Mouse (Mus musculus) CH12.LX (cell line): ENCODE data around the gene Cfap20. TPM values are rescaled to one million over a fixed set of nuclear protein-coding genes. Genes with fewer than 3 reads are reported as not detected.

ENCODE experiments used
- DNase-seq: peaks from one replicate; pipeline ENCODE4 v3.0.0-alpha.2; 2013; ENCODE audit errors: extremely low read depth
- H3K27ac ChIP-seq: 2 replicates; pipeline ENCODE4 v1.5.1; 2012; ENCODE audit warnings: low read depth, mild to moderate bottlenecking, control low read depth, moderate library complexity; ENCODE audit not compliant: insufficient read depth
- H3K27me3 ChIP-seq: replicated peaks from 2 replicates; pipeline ENCODE3; 2012; ENCODE audit warnings: inconsistent platforms
- H3K36me3 ChIP-seq, 2 experiments: replicated peaks in 1 of 2; 2 replicates each; pipeline versions ENCODE3 to v1.6.1; 2012; ENCODE audit warnings: inconsistent platforms in 1 of 2, low read length in 1 of 2, mild to moderate bottlenecking in 1 of 2, mixed read lengths in 1 of 2, moderate library complexity in 1 of 2; ENCODE audit not compliant: control insufficient read depth in 1 of 2, insufficient read depth in 1 of 2
- H3K4me1 ChIP-seq, 2 experiments: 2 replicates each; pipeline ENCODE4 v1.6.1; 2012; ENCODE audit warnings: inconsistent platforms in 1 of 2, moderate library complexity in 1 of 2; ENCODE audit not compliant: insufficient read depth in 2 of 2, control insufficient read depth in 1 of 2
- H3K4me2 ChIP-seq: 2 replicates; pipeline ENCODE4 v1.6.1; 2012; ENCODE audit warnings: low read depth, mild to moderate bottlenecking, control low read depth; ENCODE audit not compliant: poor library complexity, insufficient read depth, severe bottlenecking
- H3K4me3 ChIP-seq, 3 experiments: fragments of 150-350 bp in 1 of 3; sonication (generic) in 1 of 3; replicated peaks in 1 of 3; 2 replicates each; pipeline versions ENCODE3 to v1.5.1; 2011 to 2012; ENCODE audit warnings: low read depth in 2 of 3, low read length in 2 of 3, mild to moderate bottlenecking in 2 of 3, moderate library complexity in 2 of 3, control low read depth in 1 of 3, improper control_type of control experiment in 1 of 3, inconsistent platforms in 1 of 3, mixed read lengths in 1 of 3; ENCODE audit not compliant: poor library complexity in 1 of 3
- H3K79me2 ChIP-seq: replicated peaks from 2 replicates; pipeline ENCODE4 v1.6.1; 2012; ENCODE audit warnings: mild to moderate bottlenecking, moderate library complexity; ENCODE audit not compliant: control insufficient read depth, poor library complexity, insufficient read depth, severe bottlenecking; ENCODE audit errors: extremely low read depth
- H3K9ac ChIP-seq: 2 replicates; pipeline ENCODE4 v1.6.1; 2012; ENCODE audit warnings: low read depth, mild to moderate bottlenecking, control low read depth, moderate library complexity; ENCODE audit not compliant: insufficient read depth
- H3K9me3 ChIP-seq: replicated peaks from 2 replicates; pipeline ENCODE3; 2012; ENCODE audit warnings: low read length, inconsistent platforms, mixed read lengths
- BHLHE40 ChIP-seq: IDR thresholded peaks from 2 replicates; pipeline ENCODE4 v1.6.1; 2011; ENCODE audit warnings: mild to moderate bottlenecking, low read depth, low read length, improper control_type of control experiment
- CHD2 ChIP-seq: IDR thresholded peaks from 2 replicates; pipeline ENCODE4 v1.6.1; 2011; ENCODE audit warnings: low read length, improper control_type of control experiment
- CTCF ChIP-seq, 2 experiments: IDR thresholded peaks in 1 of 2; conservative IDR thresholded peaks in 1 of 2; 2 replicates each; pipeline ENCODE4 v1.5.1; 2011 to 2012; ENCODE audit warnings: low read depth in 2 of 2, low read length in 2 of 2, improper control_type of control experiment in 1 of 2, inconsistent platforms in 1 of 2, mild to moderate bottlenecking in 1 of 2, moderate library complexity in 1 of 2
- E2F4 ChIP-seq: IDR thresholded peaks from 2 replicates; pipeline ENCODE4 v1.6.1; 2011; ENCODE audit warnings: low read depth, low read length, improper control_type of control experiment; ENCODE audit not compliant: insufficient replicate concordance
- ELF1 ChIP-seq: IDR thresholded peaks from 2 replicates; pipeline ENCODE4 v1.6.1; 2014; ENCODE audit warnings: low read depth, mild to moderate bottlenecking, inconsistent platforms, low read length, improper control_type of control experiment
- EP300 ChIP-seq: IDR thresholded peaks from 2 replicates; pipeline ENCODE4 v1.6.1; 2011; ENCODE audit warnings: low read length, improper control_type of control experiment
- ETS1 ChIP-seq: conservative IDR thresholded peaks from 2 replicates; pipeline ENCODE4 v1.6.1; 2012; ENCODE audit warnings: low read depth, mild to moderate bottlenecking, inconsistent platforms, low read length, improper control_type of control experiment, moderate library complexity
- HCFC1 ChIP-seq: IDR thresholded peaks from 2 replicates; pipeline ENCODE4 v1.6.1; 2012; ENCODE audit warnings: low read depth, mild to moderate bottlenecking, inconsistent platforms, low read length, improper control_type of control experiment
- IRF4 ChIP-seq: IDR thresholded peaks from 2 replicates; pipeline ENCODE4 v1.6.1; 2014; ENCODE audit warnings: low read depth, mild to moderate bottlenecking, inconsistent platforms, low read length, improper control_type of control experiment
- JUND ChIP-seq: conservative IDR thresholded peaks from 2 replicates; pipeline ENCODE4 v1.6.1; 2011; ENCODE audit warnings: low read depth, low read length, improper control_type of control experiment
- MAX ChIP-seq: IDR thresholded peaks from 2 replicates; pipeline ENCODE4 v1.6.1; 2011; ENCODE audit warnings: low read length, improper control_type of control experiment
- MAZ ChIP-seq: IDR thresholded peaks from 2 replicates; pipeline ENCODE4 v1.6.1; 2012; ENCODE audit warnings: low read depth, mild to moderate bottlenecking, inconsistent platforms, low read length, improper control_type of control experiment, moderate library complexity
- NRF1 ChIP-seq: IDR thresholded peaks from 2 replicates; pipeline ENCODE4 v1.6.1; 2014; ENCODE audit warnings: low read depth, mild to moderate bottlenecking, inconsistent platforms, low read length, improper control_type of control experiment, moderate library complexity
- RAD21 ChIP-seq: IDR thresholded peaks from 2 replicates; pipeline ENCODE4 v1.6.1; 2011; ENCODE audit warnings: low read depth, mild to moderate bottlenecking, low read length, improper control_type of control experiment, moderate library complexity
- RCOR1 ChIP-seq: conservative IDR thresholded peaks from 2 replicates; pipeline ENCODE4 v1.6.1; 2012; ENCODE audit warnings: low read depth, mild to moderate bottlenecking, inconsistent platforms, low read length, improper control_type of control experiment
- SIN3A ChIP-seq: IDR thresholded peaks from 2 replicates; pipeline ENCODE4 v1.6.1; 2012; ENCODE audit warnings: low read length, improper control_type of control experiment, inconsistent platforms
- TBP ChIP-seq: conservative IDR thresholded peaks from 2 replicates; pipeline ENCODE4 v1.6.1; 2011; ENCODE audit warnings: low read depth, low read length, improper control_type of control experiment
- TCF12 ChIP-seq: IDR thresholded peaks from 2 replicates; pipeline ENCODE4 v1.6.1; 2014; ENCODE audit warnings: low read depth, mild to moderate bottlenecking, inconsistent platforms, low read length, improper control_type of control experiment
- ZC3H11A ChIP-seq: IDR thresholded peaks from 2 replicates; pipeline ENCODE4 v1.6.1; 2012; ENCODE audit warnings: low read depth, mild to moderate bottlenecking, inconsistent platforms, low read length, improper control_type of control experiment
- ZMIZ1 ChIP-seq: IDR thresholded peaks from 2 replicates; pipeline ENCODE4 v1.6.1; 2012; ENCODE audit warnings: low read depth, mild to moderate bottlenecking, inconsistent platforms, low read length, improper control_type of control experiment
- dilution Hi-C: fragments of 300-500 bp; cut with MboI; formaldehyde crosslinking; loops from 2 replicates; pipeline ENCODE4 v1.14.3; 2020; ENCODE audit warnings: low sequenced_read_pairs; ENCODE audit not compliant: extremely low pct_unique_long_range_greater_than_20kb, extremely low pct_ligation_motif_present
- in situ Hi-C: fragments of 300-500 bp; cut with MboI; formaldehyde crosslinking; loops from 3 replicates; pipeline ENCODE4 v1.14.3; 2019; ENCODE audit warnings: low sequenced_read_pairs, low pct_ligation_motif_present, low pct_unique_long_range_greater_than_20kb, mixed read lengths
- polyA plus RNA-seq: library from polyadenylated mRNA; unstranded; fragments of >175 nt; gene quantifications from 2 replicates; pipeline ENCODE4 v1.2.1, GENCODE M21; 2012; ENCODE audit warnings: low read depth; ENCODE audit not compliant: insufficient read length
- total RNA-seq, 2 experiments: library from RNA; depleted of rRNA; stranded (reverse); fragments of 300-350 nt in 1 of 2; fragments of >200 nt in 1 of 2; gene quantifications; 2 replicates each; pipeline ENCODE4 v1.2.3; 2012 to 2014

Cfap20 gene
- total and polyA plus RNA-seq, 3 experiments = 53.4 to 93.0 (median 57.2) TPM

GRCm38 (mm10) chr8:95466543-95466942 lies 31.9 kb upstream of the Cfap20 start:
- dilution Hi-C loops = no loop called here
- TF ChIP-seq CHD2 = no peak
- no peak for TF ChIP-seq ZC3H11A
- TF ChIP-seq EP300 = no peak
- no peak for TF ChIP-seq JUND
- TF ChIP-seq NRF1 = no peak
- TF ChIP-seq MAZ = no peak
- TF ChIP-seq RAD21 = no peak
- no peak for TF ChIP-seq RCOR1
- no peak for TF ChIP-seq E2F4
- no peak for TF ChIP-seq MAX
- TF ChIP-seq IRF4 = no peak
- TF ChIP-seq SIN3A = no peak
- TF ChIP-seq ZMIZ1 = no peak
- TF ChIP-seq TCF12 = no peak
- TF ChIP-seq TBP = no peak
- no peak for TF ChIP-seq ETS1
- no peak for TF ChIP-seq BHLHE40
- TF ChIP-seq ELF1 = no peak
- TF ChIP-seq, all 38 proteins: peak for 0
- Histone ChIP-seq H3K36me3 (peaks cover 45 to 91% of the 10 kb centered on the region in 2 experiments), H3K4me1 (peaks cover 8 to 36% of the 10 kb centered on the region in 2 experiments), H3K27ac (no peak overlapping the region), H3K27me3 (no peaks in the 10 kb centered on the region), H3K4me2 (no peak overlapping the region), H3K4me3 (no peak overlapping the region), H3K79me2 (no peaks in the 10 kb centered on the region), H3K9ac (no peak overlapping the region), H3K9me3 (no peaks in the 10 kb centered on the region)
- DNase-seq = no peak
- in situ Hi-C loops = no loop called here

GRCm38 (mm10) chr8:95452518-95452917 lies 17.8 kb upstream of the Cfap20 start:
- dilution Hi-C loops = no loop called here
- peaks cover 62 to 96% of the 10 kb centered on the region in 2 experiments for H3K36me3 ChIP-seq
- H3K4me1 ChIP-seq = no peaks in the 10 kb centered on the region
- H3K79me2 ChIP-seq = no peaks in the 10 kb centered on the region; the same call in 1 of the 2 replicates
- no peak for DNase-seq
- H3K27ac ChIP-seq = no peak overlapping the region
- no peak overlapping the region for H3K4me3 ChIP-seq
- no peak overlapping the region for H3K9ac ChIP-seq
- H3K9me3 ChIP-seq = no peaks in the 10 kb centered on the region
- TF ChIP-seq HCFC1 (no peak), RAD21 (peak; percentile 20), CTCF (conservative IDR thresholded peaks at IDR 0.05 in 1 of 2, IDR thresholded peaks at IDR 0.05 in 1 of 2; ENCODE audit: low read depth in 2 of 2, low read length in 2 of 2) (peak in 1 of 2 experiments; percentile 15; a peak in 2 of 4 replicates)
- TF ChIP-seq, all 38 proteins: peak for 2
- H3K4me2 ChIP-seq = no peak overlapping the region
- in situ Hi-C loops = no loop called here
- no peaks in the 10 kb centered on the region for H3K27me3 ChIP-seq
